ENCODE assay signal across 11 mouse cellular contexts in the genomic region with DNA sequence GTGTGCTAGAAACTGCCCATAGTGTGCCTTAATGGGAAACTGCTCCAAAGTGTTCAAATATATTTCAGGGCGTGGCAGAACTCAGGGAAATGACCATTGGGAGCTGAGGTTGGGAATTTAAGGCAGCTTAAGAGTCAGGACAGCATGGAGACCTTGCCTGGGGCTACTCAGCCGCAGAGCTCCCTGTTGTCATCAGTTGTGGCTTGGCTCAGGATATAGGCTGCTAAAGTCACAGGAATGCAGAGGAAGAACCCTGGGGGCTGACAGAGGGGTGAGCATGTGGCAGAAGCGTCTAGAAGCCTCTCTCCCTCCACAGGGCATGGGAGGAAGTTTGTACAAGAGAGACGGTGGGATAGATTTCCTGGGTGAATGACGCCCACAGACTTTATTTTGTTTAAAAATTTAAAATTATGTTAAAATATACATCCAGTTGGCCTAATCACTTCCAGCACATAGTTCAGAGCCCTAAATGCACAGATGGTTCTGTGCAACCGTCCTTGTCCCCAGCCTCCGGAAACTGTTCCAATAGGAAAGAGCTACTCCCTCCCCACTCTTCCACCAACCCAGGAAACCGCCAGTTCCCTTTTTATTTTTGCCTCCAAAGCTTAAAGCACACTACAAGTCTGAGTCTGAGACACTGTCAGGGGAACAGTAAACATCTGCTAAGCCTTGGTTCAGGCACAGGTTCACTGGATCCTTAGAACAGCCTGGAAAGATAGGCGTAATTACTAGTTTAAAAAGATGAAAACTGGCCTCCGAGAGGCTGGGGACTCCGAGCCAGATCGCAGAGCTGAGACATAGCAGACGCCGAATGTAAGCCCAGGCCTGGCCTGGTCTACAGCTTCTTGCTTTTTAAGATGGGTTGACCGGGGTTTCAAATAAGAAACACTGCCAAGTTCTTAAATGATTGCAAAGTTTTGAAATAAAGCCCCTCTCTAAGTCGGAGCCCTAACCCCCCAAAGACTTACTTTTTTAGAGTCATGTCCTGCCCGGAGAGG. TPM values are rescaled to one million over a fixed set of nuclear protein-coding genes. Genes with fewer than 3 reads are reported as not detected.
DNase-seq lines count a peak whose midpoint lies in the region; ATAC-seq and TF ChIP-seq lines count a peak whose summit lies in the region.
"Had no signal": no experiment of that assay in that cellular context is flagged by ENCODE, and none has a peak within 500 bp of the region (broad histone marks: within the 10 kb centered on the region; RNA-seq: fewer than 3 reads in every experiment).

No protein-coding gene starts in this region.

- H3K4me2 ChIP-seq in kidney, embryonic 15.5 days: no peak overlapping the region
- no peak overlapping the region for H3K4me2 ChIP-seq in intestine, embryonic 16.5 days (ENCODE audit: low read depth, low read length)
- H3K4me2 ChIP-seq: hindbrain, embryonic 15.5 days had no signal

- ATAC-seq in kidney, embryonic 15.5 days (replicated peaks; ENCODE audit: low FRiP score): 0 out of 2 replicates have a peak, but pooled peaks have one; percentile 13
- no peak for ATAC-seq in intestine, embryonic 16.5 days

- H3K9ac ChIP-seq in kidney, embryonic 15.5 days: no peak overlapping the region
- H3K9ac ChIP-seq in intestine, embryonic 16.5 days (ENCODE audit: low read depth, low read length): no peak overlapping the region
- H3K9ac ChIP-seq: hindbrain, embryonic 15.5 days; liver, embryonic 14.5 days had no signal

- no peak overlapping the region for H3K4me3 ChIP-seq in kidney, embryonic 15.5 days (replicated peaks)
- H3K4me3 ChIP-seq in E14TG2a.4 (replicated peaks; ENCODE audit: low read length): peak overlapping the region; percentile 4; the same call in 1 of the 2 replicates
- no peak overlapping the region for H3K4me3 ChIP-seq in intestine, embryonic 16.5 days (ENCODE audit: low read length)
- H3K4me3 ChIP-seq: hindbrain, embryonic 15.5 days; myocyte had no signal

- H3K27ac ChIP-seq in kidney, embryonic 15.5 days: no peak overlapping the region
- peak overlapping the region; percentile 68 for H3K27ac ChIP-seq in intestine, embryonic 16.5 days (ENCODE audit: low read length)
- H3K27ac ChIP-seq: hindbrain, embryonic 15.5 days; liver, embryonic 14.5 days had no signal

- no peak for TF ChIP-seq CTCF in E14TG2a.4 (conservative IDR thresholded peaks at IDR 0.05; ENCODE audit: low read length)

- H3K4me1 ChIP-seq in kidney, embryonic 15.5 days: peaks cover 31% of the 10 kb centered on the region
- H3K4me1 ChIP-seq in E14TG2a.4 (replicated peaks; ENCODE audit: low read depth, low read length): peaks cover 41% of the 10 kb centered on the region
- H3K4me1 ChIP-seq in intestine, embryonic 16.5 days (ENCODE audit: control insufficient read depth, insufficient read depth, low read length): peaks cover 22% of the 10 kb centered on the region
- H3K4me1 ChIP-seq: hindbrain, embryonic 15.5 days had no signal

- WGBS in kidney, embryonic 15.5 days: 60% methylated on average over 17 of the region's 17 CpGs
- WGBS in intestine, embryonic 16.5 days: 55% methylated on average over 17 of the region's 17 CpGs

- H3K36me3 ChIP-seq in kidney, embryonic 15.5 days: no peaks in the 10 kb centered on the region
- H3K36me3 ChIP-seq in E14TG2a.4 (ENCODE audit: insufficient read depth, low read length): no peaks in the 10 kb centered on the region
- no peaks in the 10 kb centered on the region for H3K36me3 ChIP-seq in intestine, embryonic 16.5 days (ENCODE audit: control insufficient read depth, insufficient read depth, low read length)
- H3K36me3 ChIP-seq: hindbrain, embryonic 15.5 days had no signal

- no peak for DNase-seq in kidney, postnatal 36 days
- peak; percentile 48 for DNase-seq in ZHBTc4 (ENCODE audit: low read depth, low spot score)
- DNase-seq in cerebellum, adult 9-10 months: no peak
- DNase-seq in right cerebral cortex, postnatal 14 days: no peak
- DNase-seq: kidney, postnatal 25 days had no signal

- H3K27me3 ChIP-seq in kidney, embryonic 15.5 days: no peaks in the 10 kb centered on the region
- peaks cover 10% of the 10 kb centered on the region for H3K27me3 ChIP-seq in E14TG2a.4 (ENCODE audit: insufficient read depth, low read length)
- H3K27me3 ChIP-seq in intestine, embryonic 16.5 days (replicated peaks; ENCODE audit: control insufficient read depth, insufficient read depth, low read length): no peaks in the 10 kb centered on the region
- H3K27me3 ChIP-seq: hindbrain, embryonic 15.5 days had no signal

- no peaks in the 10 kb centered on the region for H3K9me3 ChIP-seq in kidney, embryonic 15.5 days (replicated peaks)
- no peaks in the 10 kb centered on the region for H3K9me3 ChIP-seq in E14TG2a.4 (ENCODE audit: low read length)
- no peaks in the 10 kb centered on the region for H3K9me3 ChIP-seq in intestine, embryonic 16.5 days (ENCODE audit: control insufficient read depth, low read length)
- H3K9me3 ChIP-seq: hindbrain, embryonic 15.5 days had no signal

RNA-seq across cellular contexts. Expression of a gene that starts 5.8 kb away (rescaled TPM):
- 7.2 and 10.1 TPM in 2 replicates for polyA plus RNA-seq in kidney, embryonic 15.5 days (2015; fragmentation: Nextera tagmentation; extraction: Ambion mirVana)
- 54.1 and 54.9 TPM in 2 replicates for polyA plus RNA-seq in intestine, embryonic 16.5 days (2015; fragmentation: Nextera tagmentation; extraction: Ambion mirVana)
